Mouse (Mus musculus): ENCODE data around the gene Cog7. TPM values are rescaled to one million over a fixed set of nuclear protein-coding genes. Genes with fewer than 3 reads are reported as not detected.
A peak's percentile ranks its signal among the peaks of the same experiment; 100 is the strongest.

The Cog7 gene
- polyA plus RNA-seq, 1 experiment = 45.1 TPM

DNA sequence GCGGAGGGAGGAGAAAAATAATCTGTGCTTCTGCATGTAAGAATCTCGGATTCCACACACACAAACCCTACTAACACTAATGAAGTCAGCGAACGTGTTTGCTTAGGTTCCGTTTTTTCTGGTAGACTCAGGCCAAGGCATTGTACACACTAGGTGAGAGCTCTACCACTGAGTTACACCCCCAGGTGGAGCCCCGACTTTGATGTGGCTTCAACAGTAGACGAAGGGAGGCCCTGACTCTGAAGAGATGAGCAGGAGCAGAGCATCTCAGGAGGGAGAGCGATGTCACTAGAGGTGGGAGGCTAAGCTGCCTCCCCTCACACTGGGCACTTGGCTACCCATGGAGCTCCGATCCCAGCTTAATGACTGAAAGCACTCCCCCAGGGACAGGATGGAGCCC, 12.7 kb downstream of the Cog7 start:
- no peaks in the 10 kb centered on the region for H3K27me3 ChIP-seq (ENCODE audit: control insufficient read depth, insufficient read depth, low read length)
- H3K4me3 ChIP-seq (ENCODE audit: control insufficient read depth, low read depth, low read length) = no peak overlapping the region
- H3K36me3 ChIP-seq (ENCODE audit: control insufficient read depth, insufficient read depth, low read length) = peaks cover 2% of the 10 kb centered on the region
- H3K4me1 ChIP-seq (ENCODE audit: control insufficient read depth, insufficient read depth, low read length) = no peaks in the 10 kb centered on the region
- H3K27ac ChIP-seq (ENCODE audit: control insufficient read depth, insufficient read depth, low read depth, low read length) = no peak overlapping the region
- TF ChIP-seq CTCF (IDR thresholded peaks at IDR 0.05; ENCODE audit: control insufficient read depth, insufficient read depth, insufficient replicate concordance, low read depth, low read length) (no peak), POLR2A (IDR thresholded peaks at IDR 0.05; ENCODE audit: control insufficient read depth, low read depth, low read length) (no peak)

DNA sequence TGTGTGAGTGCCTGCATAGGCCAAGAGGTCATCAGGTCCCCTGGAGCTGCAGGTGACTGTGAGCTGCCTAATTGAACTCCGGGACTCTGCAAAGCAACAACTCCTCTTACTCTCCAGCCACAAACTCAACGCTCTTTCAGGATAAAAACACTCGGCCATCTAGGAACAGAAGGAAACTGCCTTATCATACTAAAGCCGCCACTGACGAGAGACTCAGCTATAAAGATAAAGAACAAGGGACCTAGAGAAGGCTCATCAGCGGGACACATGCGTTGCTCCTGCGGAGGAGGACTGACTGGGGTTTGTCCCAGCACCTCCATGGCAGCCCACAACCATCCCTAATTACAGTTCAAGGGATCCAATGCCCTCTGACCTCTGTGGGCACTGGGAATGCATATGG, 13.3 kb downstream of the Cog7 start:
- H3K27me3 ChIP-seq (ENCODE audit: control insufficient read depth, insufficient read depth, low read length) = no peaks in the 10 kb centered on the region
- H3K27ac ChIP-seq (ENCODE audit: control insufficient read depth, insufficient read depth, low read depth, low read length) = no peak overlapping the region
- H3K4me3 ChIP-seq (ENCODE audit: control insufficient read depth, low read depth, low read length) = no peak overlapping the region
- TF ChIP-seq POLR2A (IDR thresholded peaks at IDR 0.05; ENCODE audit: control insufficient read depth, low read depth, low read length) (no peak), CTCF (IDR thresholded peaks at IDR 0.05; ENCODE audit: control insufficient read depth, insufficient read depth, insufficient replicate concordance, low read depth, low read length) (no peak)
- no peaks in the 10 kb centered on the region for H3K4me1 ChIP-seq (ENCODE audit: control insufficient read depth, insufficient read depth, low read length)
- H3K36me3 ChIP-seq (ENCODE audit: control insufficient read depth, insufficient read depth, low read length) = peaks cover 2% of the 10 kb centered on the region

DNA sequence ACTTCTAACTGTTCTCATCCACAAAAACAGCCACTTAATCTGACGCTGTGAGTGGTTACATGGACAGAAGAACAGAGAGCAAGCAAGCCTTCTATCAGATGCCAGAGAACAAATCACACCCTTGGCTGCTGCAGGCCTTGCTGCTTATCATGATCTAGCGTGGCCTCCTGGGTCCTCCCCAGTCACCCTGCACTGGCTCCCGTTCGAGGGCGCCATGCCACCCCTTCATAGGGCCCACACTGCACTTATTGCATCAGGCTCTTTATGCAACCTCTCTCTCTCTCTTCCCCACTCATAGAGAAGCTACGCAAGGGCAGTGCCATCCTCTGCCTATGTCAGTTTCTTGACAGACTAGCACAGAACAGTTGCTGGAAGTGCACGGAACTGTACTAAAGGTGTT, 15.3 kb downstream of the Cog7 start:
- Histone ChIP-seq H3K27ac (ENCODE audit: control insufficient read depth, insufficient read depth, low read depth, low read length) (no peak overlapping the region), H3K27me3 (ENCODE audit: control insufficient read depth, insufficient read depth, low read length) (no peaks in the 10 kb centered on the region), H3K4me3 (ENCODE audit: control insufficient read depth, low read depth, low read length) (peak overlapping the region; percentile 53), H3K36me3 (ENCODE audit: control insufficient read depth, insufficient read depth, low read length) (peaks cover 2% of the 10 kb centered on the region; the same call in 1 of the 2 replicates), H3K4me1 (ENCODE audit: control insufficient read depth, insufficient read depth, low read length) (no peaks in the 10 kb centered on the region)
- TF ChIP-seq CTCF (IDR thresholded peaks at IDR 0.05; ENCODE audit: control insufficient read depth, insufficient read depth, insufficient replicate concordance, low read depth, low read length) (no peak), POLR2A (IDR thresholded peaks at IDR 0.05; ENCODE audit: control insufficient read depth, low read depth, low read length) (no peak)

DNA sequence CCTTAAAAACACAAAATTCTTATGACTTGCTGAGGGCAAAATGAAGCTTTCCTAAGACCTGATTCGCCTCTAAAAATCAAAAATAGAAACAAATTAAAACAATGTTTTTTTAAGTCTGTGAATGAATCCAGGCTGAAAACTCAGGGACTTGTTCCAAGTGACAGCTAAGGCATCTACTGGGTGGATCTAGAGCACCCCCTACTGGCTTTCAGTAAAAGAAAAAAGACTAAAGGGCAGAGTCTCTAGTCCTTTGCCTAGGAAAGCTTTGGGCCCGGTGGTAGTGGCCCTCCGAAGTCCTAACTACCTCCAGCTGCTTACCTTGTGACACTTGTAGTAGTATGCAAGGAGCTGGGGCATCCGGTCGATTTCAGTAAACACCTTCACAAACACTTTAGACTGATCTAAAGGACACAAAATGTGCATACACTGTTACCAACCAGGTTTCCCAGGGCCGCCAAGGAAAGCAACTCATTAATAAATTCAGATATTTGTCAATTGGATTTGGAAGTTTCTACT, 17.6 kb downstream of the Cog7 start:
- Histone ChIP-seq H3K27me3 (ENCODE audit: control insufficient read depth, insufficient read depth, low read length) (no peaks in the 10 kb centered on the region), H3K27ac (ENCODE audit: control insufficient read depth, insufficient read depth, low read depth, low read length) (no peak overlapping the region)
- no peak for TF ChIP-seq POLR2A (IDR thresholded peaks at IDR 0.05; ENCODE audit: control insufficient read depth, low read depth, low read length)
- TF ChIP-seq CTCF (IDR thresholded peaks at IDR 0.05; ENCODE audit: control insufficient read depth, insufficient read depth, insufficient replicate concordance, low read depth, low read length) = no peak

DNA sequence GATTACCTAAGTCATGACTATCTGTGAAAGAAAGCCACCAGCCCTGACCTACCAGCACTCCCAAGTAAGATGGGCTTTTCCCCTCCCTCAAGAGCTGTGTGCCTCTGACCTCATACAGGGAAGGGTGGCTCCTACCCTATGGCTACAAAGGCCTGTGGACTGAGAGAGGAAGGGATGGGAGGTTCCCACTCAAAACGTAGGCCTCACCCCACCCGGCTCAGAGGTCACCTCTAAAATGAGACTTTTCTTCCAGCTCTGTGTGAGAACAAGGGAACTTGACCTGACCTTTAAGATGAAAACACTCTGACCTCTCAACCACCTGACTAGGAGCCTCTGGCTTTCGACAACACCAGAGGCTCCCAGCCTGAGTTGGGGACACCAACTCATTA, 18.9 kb downstream of the Cog7 start:
- no peak overlapping the region for H3K4me3 ChIP-seq (ENCODE audit: control insufficient read depth, low read depth, low read length)
- no peaks in the 10 kb centered on the region for H3K27me3 ChIP-seq (ENCODE audit: control insufficient read depth, insufficient read depth, low read length)
- H3K27ac ChIP-seq (ENCODE audit: control insufficient read depth, insufficient read depth, low read depth, low read length) = no peak overlapping the region

More for the DNA sequence above, 17.6 kb downstream of the Cog7 start:
- Histone ChIP-seq H3K4me1 (ENCODE audit: control insufficient read depth, insufficient read depth, low read length) (no peaks in the 10 kb centered on the region), H3K36me3 (ENCODE audit: control insufficient read depth, insufficient read depth, low read length) (no peaks in the 10 kb centered on the region; the same call in 1 of the 2 replicates), H3K4me3 (ENCODE audit: control insufficient read depth, low read depth, low read length) (no peak overlapping the region)

DNA sequence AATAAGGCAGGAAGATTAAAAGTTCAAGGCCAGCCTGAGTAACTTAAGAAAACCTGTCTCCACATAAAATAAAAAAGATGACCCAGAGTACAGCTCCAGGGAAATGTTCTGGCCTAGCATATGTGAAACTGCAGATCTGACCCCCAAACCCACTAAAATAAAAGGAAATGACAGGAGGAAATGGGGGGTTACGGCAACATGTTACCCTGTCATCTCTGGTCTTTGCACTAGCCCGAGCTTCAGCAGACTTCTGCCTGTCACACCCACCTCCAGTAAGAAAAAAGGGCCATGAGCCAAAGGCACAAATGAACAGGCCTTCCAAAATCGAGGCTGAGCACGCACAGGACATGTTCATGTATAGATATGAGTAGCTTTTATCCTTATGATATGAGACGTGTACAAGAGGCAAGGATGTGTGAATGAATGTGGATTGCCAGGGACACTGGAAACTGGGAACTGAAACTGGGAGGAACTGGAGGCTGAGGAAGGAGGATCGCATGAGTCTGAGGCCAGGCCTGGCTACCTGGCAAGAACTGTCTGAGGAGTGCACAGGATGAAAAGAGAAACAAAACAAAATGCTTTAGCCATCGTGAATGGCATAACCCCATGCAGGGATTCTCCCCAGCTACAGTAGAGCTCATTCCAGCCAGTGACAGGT, 19.5 kb downstream of the Cog7 start:
- no peak overlapping the region for H3K4me3 ChIP-seq (ENCODE audit: control insufficient read depth, low read depth, low read length)
- H3K36me3 ChIP-seq (ENCODE audit: control insufficient read depth, insufficient read depth, low read length) = peaks cover 1% of the 10 kb centered on the region; the same call in 1 of the 2 replicates
- TF ChIP-seq CTCF (IDR thresholded peaks at IDR 0.05; ENCODE audit: control insufficient read depth, insufficient read depth, insufficient replicate concordance, low read depth, low read length) (no peak), POLR2A (IDR thresholded peaks at IDR 0.05; ENCODE audit: control insufficient read depth, low read depth, low read length) (no peak)
- H3K4me1 ChIP-seq (ENCODE audit: control insufficient read depth, insufficient read depth, low read length) = no peaks in the 10 kb centered on the region
- H3K27me3 ChIP-seq (ENCODE audit: control insufficient read depth, insufficient read depth, low read length) = no peaks in the 10 kb centered on the region
- H3K27ac ChIP-seq (ENCODE audit: control insufficient read depth, insufficient read depth, low read depth, low read length) = no peak overlapping the region

More for the DNA sequence above, 18.9 kb downstream of the Cog7 start:
- TF ChIP-seq CTCF (IDR thresholded peaks at IDR 0.05; ENCODE audit: control insufficient read depth, insufficient read depth, insufficient replicate concordance, low read depth, low read length) (no peak), POLR2A (IDR thresholded peaks at IDR 0.05; ENCODE audit: control insufficient read depth, low read depth, low read length) (no peak)
- peaks cover 1% of the 10 kb centered on the region; the same call in 1 of the 2 replicates for H3K36me3 ChIP-seq (ENCODE audit: control insufficient read depth, insufficient read depth, low read length)
- H3K4me1 ChIP-seq (ENCODE audit: control insufficient read depth, insufficient read depth, low read length) = no peaks in the 10 kb centered on the region

DNA sequence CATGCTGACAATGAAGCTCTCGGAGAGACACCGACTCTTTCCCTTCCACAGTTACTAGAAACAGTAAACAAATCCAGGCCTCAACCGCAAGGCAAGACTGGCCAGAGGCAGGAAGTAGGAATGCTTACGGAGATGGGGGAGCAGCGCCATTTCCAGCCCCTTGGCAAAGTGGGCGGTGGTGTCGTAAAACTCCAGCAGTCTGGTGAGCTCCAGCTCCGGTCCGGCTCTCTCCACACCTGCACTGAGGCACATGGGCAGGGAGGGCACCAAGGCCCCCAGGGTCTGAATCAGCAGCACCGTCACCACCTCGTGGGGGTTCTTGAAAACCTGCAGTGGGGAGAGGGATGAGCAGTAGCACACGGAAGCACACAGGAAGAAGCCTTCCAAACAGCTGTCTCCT, 25.7 kb downstream of the Cog7 start:
- H3K4me3 ChIP-seq (ENCODE audit: control insufficient read depth, low read depth, low read length) = no peak overlapping the region
- H3K27ac ChIP-seq (ENCODE audit: control insufficient read depth, insufficient read depth, low read depth, low read length) = no peak overlapping the region
- no peaks in the 10 kb centered on the region for H3K4me1 ChIP-seq (ENCODE audit: control insufficient read depth, insufficient read depth, low read length)
- H3K27me3 ChIP-seq (ENCODE audit: control insufficient read depth, insufficient read depth, low read length) = no peaks in the 10 kb centered on the region
- TF ChIP-seq CTCF (IDR thresholded peaks at IDR 0.05; ENCODE audit: control insufficient read depth, insufficient read depth, insufficient replicate concordance, low read depth, low read length) = no peak
- TF ChIP-seq POLR2A (IDR thresholded peaks at IDR 0.05; ENCODE audit: control insufficient read depth, low read depth, low read length) = no peak
- H3K36me3 ChIP-seq (ENCODE audit: control insufficient read depth, insufficient read depth, low read length) = peaks cover 3% of the 10 kb centered on the region; the same call in 1 of the 2 replicates

All from testis, adult 2 months (tissue).